Mouse (Mus musculus) neural tube, embryonic 14.5 days (tissue): ENCODE data around the gene Commd9. TPM values are rescaled to one million over a fixed set of nuclear protein-coding genes. Genes with fewer than 3 reads are reported as not detected.

Experiments
- ATAC-seq: fragments of 200-750 bp; cut with Nextera tagmentation; 2 replicates; pipeline ENCODE4 v1.8.0; 2017; ENCODE audit warnings: low read depth, mild to moderate bottlenecking, moderate TSS enrichment, moderate library complexity
- H3K27ac ChIP-seq: fragments of 300-500 bp; sonication (generic); 2 replicates; pipeline ENCODE4 v1.5.1; 2014; ENCODE audit warnings: low read depth, mild to moderate bottlenecking, control low read depth, low read length, moderate library complexity, mixed read lengths
- H3K27me3 ChIP-seq: fragments of 300-500 bp; sonication (generic); 2 replicates; pipeline ENCODE4 v1.6.1; 2014; ENCODE audit warnings: low read length; ENCODE audit not compliant: control insufficient read depth, insufficient read depth
- H3K36me3 ChIP-seq: fragments of 300-500 bp; sonication (generic); 2 replicates; pipeline ENCODE4 v1.6.1; 2014; ENCODE audit warnings: low read length, mixed read lengths; ENCODE audit not compliant: control insufficient read depth, insufficient read depth
- H3K4me1 ChIP-seq: fragments of 300-500 bp; sonication (generic); 2 replicates; pipeline ENCODE4 v1.6.1; 2014; ENCODE audit warnings: low read length; ENCODE audit not compliant: control insufficient read depth, insufficient read depth
- H3K4me2 ChIP-seq: fragments of 300-500 bp; sonication (generic); 2 replicates; pipeline ENCODE4 v1.6.1; 2014; ENCODE audit warnings: mild to moderate bottlenecking, low read depth, low read length, control low read depth
- H3K4me3 ChIP-seq: fragments of 300-500 bp; sonication (generic); 2 replicates; pipeline ENCODE4 v1.5.1; 2014; ENCODE audit warnings: low read depth, low read length, control low read depth, mixed read lengths
- H3K9ac ChIP-seq: fragments of 300-500 bp; sonication (generic); replicated peaks from 2 replicates; pipeline ENCODE4 v1.6.1; 2014; ENCODE audit warnings: low read depth, mild to moderate bottlenecking, control low read depth, low read length, mixed read lengths
- H3K9me3 ChIP-seq: fragments of 300-500 bp; sonication (generic); 2 replicates; pipeline ENCODE4 v1.6.1; 2016; ENCODE audit warnings: low read length; ENCODE audit not compliant: control insufficient read depth
- WGBS: fragments of 180-500 bp; shearing (Covaris S2); extraction: QIAGEN DNeasy Blood & Tissue Kit; methylation state at CpG from one replicate; pipeline ENCODE4 v1.1.7; 2014; 5-methylcytosine and 5-hydroxymethylcytosine counted together
- polyA plus RNA-seq: library from polyadenylated mRNA; unstranded; fragments of >200 nt; fragmentation: Nextera tagmentation; extraction: Ambion mirVana; gene quantifications from 2 replicates; pipeline ENCODE4 v1.2.1, GENCODE M21; 2014

Gene Commd9
- polyA plus RNA-seq, result 95.0 and 104 TPM in 2 replicates

DNA sequence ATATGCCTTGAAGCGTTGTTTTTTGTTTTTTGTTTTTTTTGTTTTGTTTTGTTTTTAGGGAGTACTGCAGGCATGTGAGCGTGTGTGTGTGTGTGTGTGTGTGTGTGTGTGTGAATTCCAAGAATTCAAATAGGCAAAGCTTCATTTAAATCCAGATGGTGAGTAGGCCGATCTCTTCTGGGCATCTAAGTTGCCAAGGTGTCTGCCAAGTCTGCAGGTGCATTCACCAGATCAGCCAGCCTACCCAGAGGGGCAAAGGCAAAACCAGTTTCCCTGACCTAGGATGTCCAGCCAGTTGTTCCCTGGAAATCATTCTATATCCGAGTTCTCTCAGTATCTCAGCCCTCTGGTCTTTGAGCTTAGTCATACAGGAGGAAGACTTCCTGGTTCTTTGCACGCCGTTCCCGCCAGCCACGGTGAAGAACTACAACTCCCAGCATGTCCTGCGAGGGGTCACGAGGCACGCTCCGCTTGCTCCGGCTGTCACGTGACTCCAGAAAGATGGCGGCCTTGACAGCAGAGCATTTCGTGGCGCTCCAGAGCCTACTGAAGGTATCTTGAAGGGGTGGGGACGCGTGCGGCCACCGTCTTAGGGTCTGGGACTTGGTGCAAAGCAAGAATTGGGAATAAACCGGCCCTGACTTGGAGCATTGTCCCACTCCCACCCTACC lies at the start of gene Commd9:
Gene Commd9, plus strand, starts transcription at position 480 of the 671 bp plus-strand sequence.
- ATAC-seq, result peak; percentile 98
- Histone ChIP-seq H3K4me2 (peak within 1 kb of the TSS; percentile 62), H3K27ac (0 out of 2 replicates have a peak within 1 kb of the TSS, but pooled peaks have one; percentile 57), H3K9ac (peak within 1 kb of the TSS; percentile 80), H3K4me3 (peak within 1 kb of the TSS; percentile 67), H3K4me1 (peaks cover 9% of the 10 kb centered on the region), H3K27me3 (no peaks in the 10 kb centered on the region), H3K9me3 (no peaks in the 10 kb centered on the region), H3K36me3 (no peaks in the 10 kb centered on the region)
- 12% methylated on average over 22 of the region's 22 CpGs for WGBS

DNA sequence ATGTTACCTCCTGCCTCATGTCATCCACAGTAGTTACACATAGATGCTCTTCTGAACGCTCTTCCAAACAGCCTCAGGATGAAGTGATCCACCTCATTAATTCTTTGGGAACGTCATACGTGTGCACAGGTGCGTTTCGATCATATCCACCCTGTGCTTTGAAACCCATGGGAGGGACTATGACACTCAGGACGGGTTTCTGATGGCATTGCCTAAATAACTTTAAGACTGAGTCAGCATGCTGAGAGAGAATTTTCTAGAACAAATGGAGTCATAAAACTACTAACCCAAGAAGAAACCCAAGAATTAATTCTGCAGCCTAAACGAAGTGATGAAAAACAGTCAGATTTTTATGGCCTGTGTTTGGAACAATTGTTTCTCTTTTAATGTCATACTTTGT lies 43.3 kb upstream of the Commd9 start:
- ATAC-seq, result no peak
- H3K9me3 ChIP-seq, result no peaks in the 10 kb centered on the region
- no peak overlapping the region for H3K9ac ChIP-seq
- no peak overlapping the region for H3K4me3 ChIP-seq
- 74% methylated on average over 7 of the region's 7 CpGs for WGBS
- H3K36me3 ChIP-seq, result no peaks in the 10 kb centered on the region
- no peaks in the 10 kb centered on the region for H3K4me1 ChIP-seq
- no peak overlapping the region for H3K4me2 ChIP-seq
- no peaks in the 10 kb centered on the region for H3K27me3 ChIP-seq
- no peak overlapping the region for H3K27ac ChIP-seq

DNA sequence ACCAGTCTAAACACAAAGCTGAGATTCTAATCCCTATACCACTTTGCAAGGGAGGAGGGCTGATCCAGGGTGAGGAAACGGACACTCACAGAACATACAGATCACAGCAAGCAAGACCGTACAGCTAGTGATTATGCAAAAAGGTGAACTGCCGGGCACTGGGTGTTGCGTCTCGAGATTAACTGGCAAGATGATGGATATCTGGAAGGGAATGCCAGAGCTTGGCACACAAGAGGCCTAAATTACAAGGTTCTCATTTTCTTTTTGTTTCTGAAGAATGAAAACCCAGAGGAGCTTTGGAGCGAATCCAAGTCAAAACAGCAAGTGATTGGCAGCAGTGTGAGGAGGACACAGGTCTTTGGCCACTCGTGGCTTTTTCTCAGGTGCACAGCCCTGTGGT lies 31.3 kb upstream of the Commd9 start:
- Histone ChIP-seq H3K36me3 (no peaks in the 10 kb centered on the region), H3K4me3 (no peak overlapping the region), H3K27ac (no peak overlapping the region), H3K9me3 (no peaks in the 10 kb centered on the region), H3K27me3 (no peaks in the 10 kb centered on the region), H3K4me1 (no peaks in the 10 kb centered on the region), H3K9ac (no peak overlapping the region), H3K4me2 (no peak overlapping the region)
- ATAC-seq, result no peak
- WGBS, result 70% methylated on average over 7 of the region's 7 CpGs

DNA sequence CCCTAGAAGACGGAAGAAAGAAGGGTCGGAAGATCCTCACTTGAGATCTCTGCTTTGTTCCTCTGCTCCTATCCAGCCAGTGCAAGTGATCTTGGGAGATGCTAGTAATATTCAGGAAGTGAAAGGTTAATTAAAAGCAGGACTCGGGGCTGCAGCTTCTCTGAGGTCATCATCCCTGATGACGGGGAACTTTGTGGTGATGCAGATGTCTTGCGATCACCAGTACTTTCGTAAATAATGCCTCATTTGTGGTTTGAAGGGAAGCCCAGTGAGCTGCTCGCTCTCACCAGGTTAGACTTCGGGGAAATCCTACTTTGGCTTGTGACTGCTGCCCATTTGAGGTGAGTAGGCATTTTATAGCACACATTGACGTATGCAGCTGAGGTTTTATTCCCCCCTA lies 29.9 kb upstream of the Commd9 start:
- WGBS, result 91% methylated on average over 9 of the region's 9 CpGs
- H3K27ac ChIP-seq, result no peak overlapping the region
- ATAC-seq, result no peak

DNA sequence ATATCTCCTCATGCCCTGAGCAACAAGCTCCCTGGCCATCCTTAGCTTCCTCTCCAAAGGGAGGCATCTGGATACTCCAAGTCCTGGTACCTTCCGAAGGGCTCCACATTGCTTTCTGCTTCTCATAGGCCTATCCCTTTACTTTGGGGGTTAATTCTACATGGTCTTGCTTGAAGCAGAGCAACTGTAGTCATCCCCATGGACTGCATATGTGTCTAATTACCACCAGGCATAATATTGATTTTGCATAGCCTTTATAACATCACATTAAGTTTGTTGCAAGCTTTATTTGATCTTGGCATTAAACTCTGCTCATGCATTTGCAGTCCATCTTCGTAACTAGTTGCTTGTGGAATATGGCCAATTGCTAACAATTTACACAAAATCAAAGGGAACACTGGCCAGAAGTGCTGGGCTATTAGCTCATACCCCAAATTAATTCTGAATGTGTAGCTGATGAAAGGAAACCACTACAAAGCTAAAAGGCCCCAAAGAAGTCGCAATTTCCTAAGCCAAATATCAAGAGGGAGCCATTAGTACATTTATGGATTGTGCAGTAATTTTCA lies 25.0 kb upstream of the Commd9 start:
- Histone ChIP-seq H3K9ac (no peak overlapping the region), H3K4me1 (no peaks in the 10 kb centered on the region), H3K36me3 (no peaks in the 10 kb centered on the region), H3K27me3 (no peaks in the 10 kb centered on the region), H3K27ac (no peak overlapping the region), H3K4me2 (no peak overlapping the region), H3K4me3 (no peak overlapping the region), H3K9me3 (no peaks in the 10 kb centered on the region)
- WGBS, result 82% methylated on average over 3 of the region's 3 CpGs
- no peak for ATAC-seq

More for the DNA sequence above, 29.9 kb upstream of the Commd9 start:
- no peak overlapping the region for H3K4me2 ChIP-seq
- no peaks in the 10 kb centered on the region for H3K9me3 ChIP-seq
- no peaks in the 10 kb centered on the region for H3K36me3 ChIP-seq
- H3K4me3 ChIP-seq, result no peak overlapping the region
- H3K27me3 ChIP-seq, result no peaks in the 10 kb centered on the region
- no peak overlapping the region for H3K9ac ChIP-seq
- H3K4me1 ChIP-seq, result no peaks in the 10 kb centered on the region

DNA sequence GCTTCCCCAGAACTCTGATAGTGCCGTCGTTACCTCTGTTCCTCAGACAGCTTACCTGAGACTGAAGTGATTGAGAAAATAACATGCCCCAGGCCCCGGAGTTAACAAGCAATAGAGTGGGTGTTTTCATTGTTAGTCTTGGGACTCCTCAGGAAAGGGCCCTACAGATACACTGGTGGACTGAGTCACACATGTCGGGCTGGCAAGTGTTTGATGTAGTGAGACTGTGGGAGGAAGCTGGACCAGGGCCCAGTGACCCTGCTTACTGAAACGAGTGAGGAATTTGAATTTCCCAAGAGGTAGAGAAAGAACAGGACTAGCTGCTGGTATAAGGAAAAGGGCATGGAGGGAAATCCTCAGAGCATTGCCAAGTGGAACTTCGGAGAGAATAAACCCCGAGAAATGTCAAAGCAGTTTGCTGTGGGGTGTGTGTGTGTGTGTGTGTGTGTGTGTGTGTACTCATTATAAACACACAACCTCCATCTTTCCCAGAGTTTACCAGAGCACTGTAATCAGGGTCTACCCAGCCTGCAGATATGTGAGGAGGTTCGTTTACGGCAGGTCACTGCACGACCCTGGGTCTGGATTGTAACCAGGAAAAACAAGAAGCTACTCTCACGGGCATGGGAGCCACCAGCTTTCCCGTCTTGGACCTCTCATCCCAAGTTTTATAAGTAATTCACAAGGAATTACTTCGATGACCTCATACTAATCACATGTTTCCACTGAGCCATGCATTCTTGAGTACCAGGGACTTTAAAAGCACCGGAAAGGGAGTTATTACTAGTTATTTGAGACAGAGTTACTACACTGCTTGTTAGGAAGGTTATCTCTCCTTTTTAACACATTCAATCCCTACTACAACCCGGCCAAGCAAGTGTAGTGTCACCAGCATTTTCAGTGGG lies 23.6 kb upstream of the Commd9 start:
- Histone ChIP-seq H3K4me2 (no peak overlapping the region), H3K36me3 (no peaks in the 10 kb centered on the region), H3K9ac (no peak overlapping the region), H3K27me3 (no peaks in the 10 kb centered on the region), H3K4me1 (no peaks in the 10 kb centered on the region), H3K9me3 (no peaks in the 10 kb centered on the region), H3K4me3 (no peak overlapping the region), H3K27ac (no peak overlapping the region)
- 70% methylated on average over 15 of the region's 15 CpGs for WGBS
- ATAC-seq, result no peak

DNA sequence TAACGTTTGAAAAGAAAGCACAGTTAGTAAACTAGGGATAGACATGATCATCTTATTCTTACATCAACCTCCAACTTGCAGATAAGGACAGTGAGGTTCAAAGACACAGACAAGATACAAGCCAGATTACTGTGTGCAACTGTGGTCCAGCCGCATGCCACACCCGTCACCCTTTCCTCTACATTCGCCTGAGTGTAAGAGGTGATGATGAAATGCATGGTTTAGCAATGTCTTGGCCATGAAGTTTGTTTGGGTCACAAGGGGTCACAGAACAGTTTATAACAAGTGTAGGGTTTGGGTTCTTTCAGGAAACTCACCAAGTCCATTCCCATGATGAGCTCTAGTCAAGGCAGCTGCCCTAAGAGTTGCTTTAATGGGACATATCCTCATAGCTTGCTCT lies 17.4 kb upstream of the Commd9 start:
- WGBS, result 91% methylated on average over 4 of the region's 4 CpGs
- no peaks in the 10 kb centered on the region for H3K36me3 ChIP-seq
- no peaks in the 10 kb centered on the region for H3K27me3 ChIP-seq
- H3K27ac ChIP-seq, result no peak overlapping the region
- no peak overlapping the region for H3K4me2 ChIP-seq
- no peak for ATAC-seq
- no peak overlapping the region for H3K9ac ChIP-seq
- H3K9me3 ChIP-seq, result no peaks in the 10 kb centered on the region
- H3K4me1 ChIP-seq, result no peaks in the 10 kb centered on the region
- no peak overlapping the region for H3K4me3 ChIP-seq

DNA sequence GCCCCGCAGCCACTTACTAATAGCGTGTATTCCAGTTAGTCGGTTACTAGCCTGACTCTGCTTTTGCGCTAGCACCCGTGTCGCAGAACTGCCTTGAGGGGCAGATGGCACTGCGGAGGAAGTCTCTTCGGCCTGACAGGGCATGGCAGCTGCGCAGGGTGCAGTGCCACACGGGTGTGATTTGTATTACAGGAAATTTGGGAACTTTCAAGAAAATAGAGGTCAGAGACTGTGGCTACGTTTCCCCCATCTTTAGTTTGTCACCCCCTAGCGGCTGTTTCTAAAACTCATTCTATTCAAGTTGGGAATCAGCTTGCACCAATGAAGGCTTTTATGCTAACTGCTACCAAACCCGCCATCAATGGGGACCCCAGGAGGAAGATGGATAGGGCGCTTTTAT lies 14.9 kb upstream of the Commd9 start:
- Histone ChIP-seq H3K9me3 (no peaks in the 10 kb centered on the region), H3K4me3 (no peak overlapping the region), H3K36me3 (no peaks in the 10 kb centered on the region), H3K4me2 (0 out of 2 replicates have a peak overlapping the region, but pooled peaks have one; percentile 23), H3K4me1 (no peaks in the 10 kb centered on the region), H3K9ac (no peak overlapping the region), H3K27ac (no peak overlapping the region), H3K27me3 (no peaks in the 10 kb centered on the region)
- ATAC-seq, result no peak
- WGBS, result 30% methylated on average over 14 of the region's 14 CpGs
